Mouse (Mus musculus) kidney, postnatal 10 days (tissue): ENCODE measurements around the gene Lactb.
A peak's percentile ranks its signal among the peaks of the same experiment; 100 is the strongest.

Experiments used
- DNase-seq: peaks from one replicate; pipeline ENCODE4 v3.0.0; 2021; ENCODE audit warnings: mixed read lengths

The Lactb gene

GRCm38 (mm10) chr9:66975239-66975645, at the start of gene Lactb:
Lactb (minus strand) TSS chr9:66975484.
- DNase-seq, result peak; percentile 99

GRCm38 (mm10) chr9:67023371-67023770, 48.1 kb upstream of the Lactb start:
- DNase-seq, result no peak

DNA sequence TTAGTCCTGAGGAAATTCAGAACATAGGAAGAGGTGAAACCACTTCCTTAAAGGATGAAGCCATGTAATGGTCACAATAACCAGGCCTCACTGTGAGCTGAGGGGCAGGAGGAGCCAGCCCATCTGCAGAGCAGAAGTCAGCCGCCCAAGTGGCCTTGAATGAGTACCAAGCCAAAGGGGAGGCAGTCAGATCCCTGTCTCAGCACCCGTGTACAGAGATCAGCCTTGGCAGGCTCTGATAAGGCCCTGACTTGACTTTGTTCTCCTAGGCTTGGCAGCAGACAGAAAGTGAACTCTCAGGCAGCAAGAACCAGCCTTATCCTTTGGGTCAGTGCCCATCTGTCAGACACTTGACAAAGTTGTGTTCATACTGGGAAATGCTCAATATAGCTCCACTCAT, 44.8 kb upstream of the Lactb start:
- no peak for DNase-seq

GRCm38 (mm10) chr9:67013501-67013900, 38.2 kb upstream of the Lactb start:
- DNase-seq, result no peak

GRCm38 (mm10) chr9:67012470-67012869, 37.2 kb upstream of the Lactb start:
- peak; percentile 39 for DNase-seq

- DNase-seq, result no peak
Observed at GRCm38 (mm10) chr9:67011483-67011882, 36.2 kb upstream of the Lactb start.

DNA sequence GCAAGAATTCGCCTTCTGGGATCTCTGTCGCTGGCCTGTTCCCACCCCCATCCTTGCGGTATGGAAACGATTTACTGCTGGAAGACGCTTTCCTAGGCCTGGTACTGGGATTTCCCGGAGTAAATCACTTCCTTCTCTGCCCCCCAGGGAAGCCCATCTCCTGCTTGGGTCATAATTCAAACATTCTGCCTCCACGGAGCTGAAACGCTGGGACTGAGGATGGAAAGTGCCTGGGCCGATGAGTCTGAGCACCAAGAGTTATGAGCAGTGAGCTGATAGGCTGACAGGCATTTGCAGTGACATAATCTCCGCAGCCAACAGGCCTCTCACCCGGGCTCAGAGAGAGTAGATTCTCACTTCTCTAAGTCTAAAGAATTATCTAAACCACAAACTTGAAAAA, 33.5 kb upstream of the Lactb start:
- no peak for DNase-seq

GRCm38 (mm10) chr9:67006376-67006775, 31.1 kb upstream of the Lactb start:
- DNase-seq, result no peak

DNA sequence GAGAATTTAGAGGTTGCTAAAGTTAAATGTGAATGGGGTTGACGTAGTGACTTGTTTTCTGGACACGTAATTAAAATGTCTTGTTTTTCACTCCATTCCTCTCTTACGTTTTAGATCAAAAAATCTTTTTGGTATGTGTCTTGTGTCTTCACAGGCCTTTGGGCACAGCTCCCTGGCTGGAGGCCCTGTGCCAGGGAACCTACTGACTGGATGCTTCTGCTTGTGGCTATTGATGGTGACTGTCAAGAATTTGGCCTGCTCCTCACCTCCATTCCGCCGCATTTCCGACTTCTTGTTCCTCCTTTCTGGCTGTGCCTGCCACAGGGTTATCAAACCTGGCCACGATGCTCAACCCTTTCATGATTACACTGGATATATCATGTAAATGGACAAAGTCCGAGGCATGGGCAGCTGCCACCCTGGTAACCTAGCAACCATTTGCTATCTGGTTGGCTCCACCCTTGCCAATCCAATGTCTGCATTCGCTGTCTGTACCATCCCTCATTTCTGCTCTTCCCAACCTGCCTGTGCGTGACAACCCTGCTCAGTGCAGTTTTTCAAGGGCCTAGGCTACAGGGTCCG, 30.0 kb upstream of the Lactb start:
- no peak for DNase-seq

DNA sequence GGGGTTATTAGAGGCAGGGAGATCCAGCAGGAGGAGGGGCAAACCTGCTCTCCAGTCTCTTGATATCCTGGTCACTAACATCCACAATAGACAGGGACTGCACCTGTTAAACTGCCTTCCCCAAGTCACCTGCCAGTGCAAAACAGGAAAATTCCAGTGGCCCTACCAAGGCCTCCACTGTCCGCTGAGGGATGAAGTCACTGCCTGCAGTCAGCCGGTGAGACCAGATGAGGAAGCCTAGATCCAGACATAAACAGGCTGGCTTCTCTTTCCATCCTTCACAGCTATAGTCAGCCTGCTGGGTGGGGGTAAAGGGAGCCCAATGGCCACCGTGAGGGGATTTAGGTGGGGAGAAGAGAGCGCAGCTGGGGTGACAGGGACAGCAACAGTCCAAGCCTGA, 28.4 kb upstream of the Lactb start:
- no peak for DNase-seq

GRCm38 (mm10) chr9:67003156-67003555, 27.9 kb upstream of the Lactb start:
- DNase-seq, result no peak

DNA sequence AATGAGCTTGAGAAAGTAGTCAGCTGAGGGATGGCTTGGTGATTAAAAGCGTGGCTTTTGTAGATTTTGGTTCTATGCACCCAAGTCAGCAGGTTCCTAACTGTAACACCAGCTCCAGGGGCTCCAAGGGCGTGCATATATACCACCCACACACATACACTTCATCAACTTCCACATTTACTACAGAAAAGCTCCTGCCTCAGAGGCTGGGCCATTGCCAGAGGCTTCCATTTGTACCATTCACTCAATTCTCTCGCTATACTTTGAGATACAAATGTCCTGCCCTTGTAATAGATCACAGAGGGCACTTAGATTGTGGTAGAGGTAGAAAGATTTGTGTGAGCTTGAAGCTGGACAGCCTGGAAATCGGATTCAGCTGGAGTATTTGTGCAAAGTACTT, 26.2 kb upstream of the Lactb start:
- no peak for DNase-seq

- DNase-seq, result peak; percentile 90
Observed at GRCm38 (mm10) chr9:67001050-67001449, 25.8 kb upstream of the Lactb start.

GRCm38 (mm10) chr9:66999698-67000097, 24.4 kb upstream of the Lactb start:
- no peak for DNase-seq

- no peak for DNase-seq
Observed at GRCm38 (mm10) chr9:66991750-66992410, 16.6 kb upstream of the Lactb start.

GRCm38 (mm10) chr9:66991021-66991749, 15.9 kb upstream of the Lactb start:
- no peak for DNase-seq

DNA sequence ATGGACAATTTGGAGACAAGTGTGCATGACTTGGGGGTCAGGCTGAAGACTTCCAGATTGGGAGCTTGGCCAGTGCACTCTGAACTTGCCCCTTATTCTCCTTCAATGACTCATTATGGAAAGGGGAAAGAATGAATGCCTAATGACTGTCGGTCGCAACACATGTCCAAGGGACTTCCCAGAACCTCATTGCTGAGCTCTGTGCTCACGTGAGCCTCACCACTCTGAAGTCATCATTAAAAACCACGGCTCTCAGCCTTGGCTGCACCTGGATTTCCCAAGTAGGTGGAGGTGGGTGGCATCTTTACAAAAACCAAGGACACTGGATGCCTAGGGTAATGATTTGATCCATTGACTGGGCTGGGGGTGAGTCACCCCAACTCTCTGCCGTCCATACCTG, 14.8 kb upstream of the Lactb start:
- DNase-seq, result no peak

DNA sequence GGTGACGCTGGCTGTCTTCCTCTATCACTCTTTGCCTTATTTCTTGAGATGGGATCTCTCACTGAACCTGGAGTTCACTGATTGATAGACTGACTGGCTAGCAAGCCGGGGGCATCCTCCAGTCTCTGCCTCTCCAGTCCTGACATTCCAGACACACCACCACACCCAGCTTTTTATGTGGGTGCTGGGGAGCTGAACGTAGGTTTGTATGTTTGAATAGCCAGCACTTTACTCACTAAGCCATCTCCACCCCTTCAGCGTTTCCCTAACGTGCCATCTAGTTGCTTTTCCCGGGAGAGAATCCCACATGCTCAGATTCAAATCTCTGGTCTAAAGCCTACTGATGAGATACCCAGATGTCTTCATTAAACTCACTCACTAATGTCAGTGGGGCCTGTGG, 14.3 kb upstream of the Lactb start:
- no peak for DNase-seq

- peak; percentile 86 for DNase-seq
Observed at GRCm38 (mm10) chr9:66988888-66989414, 13.7 kb upstream of the Lactb start.

- DNase-seq, result no peak
Observed at GRCm38 (mm10) chr9:66988198-66988887, 13.1 kb upstream of the Lactb start.

GRCm38 (mm10) chr9:66985377-66985776, 10.1 kb upstream of the Lactb start:
- no peak for DNase-seq

- DNase-seq, result no peak
Observed at GRCm38 (mm10) chr9:66982085-66982484, 6.8 kb upstream of the Lactb start.

DNA sequence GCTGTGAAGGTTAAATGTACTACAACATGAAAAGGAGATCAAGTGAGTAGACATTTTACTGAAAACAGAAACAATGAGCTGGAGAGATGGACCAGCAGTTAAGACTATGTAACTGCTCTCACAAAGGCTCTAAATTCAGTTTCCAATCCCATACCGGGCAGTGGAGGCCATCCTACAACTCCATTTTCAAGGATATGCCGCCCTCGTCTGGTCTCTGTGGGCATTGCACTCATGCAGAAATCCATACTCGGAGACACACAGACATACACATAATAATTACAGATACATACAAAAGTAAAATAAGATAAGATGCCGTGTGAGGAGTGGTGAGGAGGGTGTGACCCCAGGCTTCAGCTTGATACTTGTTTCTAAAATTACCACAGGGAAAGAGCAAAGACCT, 5.2 kb upstream of the Lactb start:
- peak; percentile 87 for DNase-seq
